Mouse (Mus musculus) lung, postnatal 10 days (tissue): Measurements from ENCODE around the gene Gpt2.

ENCODE experiments used
- DNase-seq: peaks from one replicate; pipeline ENCODE4 v3.0.0; 2021

Gpt2 gene

GRCm38 (mm10) chr8:85487906-85488620, 4.3 kb upstream of the Gpt2 start:
- DNase-seq, result no peak

- no peak for DNase-seq
Measured at GRCm38 (mm10) chr8:85488631-85489030, 3.7 kb upstream of the Gpt2 start.

GRCm38 (mm10) chr8:85489546-85489945, 2.8 kb upstream of the Gpt2 start:
- DNase-seq, result no peak

GRCm38 (mm10) chr8:85492940-85493931, 860 bp downstream of the Gpt2 start:
- DNase-seq, result no peak

DNA sequence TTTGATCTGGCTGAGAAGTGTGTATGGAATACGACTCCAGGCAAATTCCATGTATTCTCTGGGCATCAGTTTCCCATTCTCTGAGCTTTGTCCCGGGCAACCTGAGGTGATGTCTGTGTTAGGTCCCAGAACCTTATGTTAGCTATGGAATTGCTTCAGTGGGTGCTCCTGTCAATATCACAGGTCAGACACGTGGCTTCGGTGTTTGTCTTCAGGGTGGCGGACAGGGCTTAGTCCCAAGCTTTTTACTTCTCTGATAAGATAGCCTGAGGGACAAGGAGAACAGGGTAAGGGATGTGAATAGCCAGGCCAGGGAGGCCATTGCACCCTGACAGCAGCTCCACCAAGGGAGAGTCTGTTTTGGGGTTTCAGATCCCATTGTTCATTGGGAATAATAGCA, 3.7 kb downstream of the Gpt2 start:
- no peak for DNase-seq

DNA sequence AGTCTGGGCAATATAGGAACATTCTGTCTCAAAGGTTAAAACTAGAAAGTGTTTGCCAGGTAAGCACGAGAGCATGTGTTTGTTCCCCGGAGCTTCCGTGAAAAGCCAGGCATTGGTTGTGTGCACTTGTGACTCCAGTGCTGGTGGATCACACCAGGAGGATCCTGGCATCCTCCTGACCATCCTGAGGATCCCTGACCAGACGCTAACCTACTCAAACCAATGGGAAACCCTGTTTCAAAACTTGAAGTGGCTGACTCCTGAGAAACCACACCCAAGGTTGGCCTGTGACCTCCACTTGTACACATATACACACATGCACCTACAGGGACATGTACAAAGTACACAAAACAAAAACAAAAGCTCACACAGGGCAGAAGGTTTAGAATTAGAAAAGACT, 4.4 kb downstream of the Gpt2 start:
- DNase-seq, result no peak

DNA sequence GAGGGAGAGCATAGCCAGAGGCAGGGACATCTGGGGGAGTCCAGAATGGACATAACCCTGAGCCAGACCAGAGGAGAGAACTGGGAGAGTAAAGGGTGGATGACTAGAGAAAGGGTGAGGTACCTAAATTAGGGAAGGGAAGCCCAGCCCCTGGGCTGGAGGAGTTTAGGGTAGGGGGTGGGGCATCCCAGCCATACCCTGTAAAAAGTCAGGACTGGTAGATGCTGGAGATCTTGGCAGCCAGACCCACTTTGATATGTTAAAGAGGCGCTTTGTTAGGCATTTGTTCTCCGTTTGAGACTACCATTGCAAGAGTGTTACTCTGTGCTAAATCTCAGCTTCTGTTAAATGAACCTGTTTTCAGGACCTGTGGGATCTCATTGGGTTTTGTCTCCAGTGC, 6.2 kb downstream of the Gpt2 start:
- no peak for DNase-seq

- no peak for DNase-seq
Measured at GRCm38 (mm10) chr8:85500460-85500859, 8.1 kb downstream of the Gpt2 start.

DNA sequence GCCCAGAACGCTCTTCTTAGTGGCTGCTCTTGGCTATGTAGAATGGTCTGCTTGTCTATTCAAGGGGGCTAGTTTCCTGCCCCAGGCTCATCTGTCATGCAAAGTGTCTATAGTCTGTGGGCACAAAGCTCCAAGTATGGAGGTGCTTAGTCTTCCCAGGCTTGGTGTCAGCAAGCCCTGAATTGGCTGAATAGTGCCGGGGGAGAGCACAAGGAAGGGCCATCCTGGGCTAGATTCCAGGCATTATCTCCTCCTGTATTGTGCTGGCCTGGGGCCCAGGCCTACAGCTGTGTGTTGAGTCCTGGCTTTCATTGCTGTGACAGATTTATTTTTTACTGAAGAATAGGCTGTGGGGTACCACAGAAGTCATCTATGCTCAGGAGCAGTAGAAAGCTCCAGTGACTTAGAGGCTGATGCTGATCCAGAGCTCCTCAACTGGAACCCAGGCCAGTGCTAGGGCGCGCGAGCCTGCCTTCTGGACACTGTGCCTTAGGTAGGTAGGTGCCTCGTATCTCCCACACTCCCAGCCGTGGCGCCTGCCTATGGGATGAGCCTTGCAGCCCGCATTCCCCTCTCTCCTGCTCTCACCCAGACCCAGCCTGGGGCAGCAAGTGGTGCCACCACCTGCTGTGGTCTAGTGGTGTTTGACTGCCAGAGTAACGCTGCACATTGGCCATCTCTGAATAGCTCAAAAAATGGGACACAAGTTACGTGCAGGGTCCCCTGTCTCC, 8.7 kb downstream of the Gpt2 start:
- DNase-seq, result peak; percentile 43

- no peak for DNase-seq
Measured at GRCm38 (mm10) chr8:85502381-85502780, 10.0 kb downstream of the Gpt2 start.

DNA sequence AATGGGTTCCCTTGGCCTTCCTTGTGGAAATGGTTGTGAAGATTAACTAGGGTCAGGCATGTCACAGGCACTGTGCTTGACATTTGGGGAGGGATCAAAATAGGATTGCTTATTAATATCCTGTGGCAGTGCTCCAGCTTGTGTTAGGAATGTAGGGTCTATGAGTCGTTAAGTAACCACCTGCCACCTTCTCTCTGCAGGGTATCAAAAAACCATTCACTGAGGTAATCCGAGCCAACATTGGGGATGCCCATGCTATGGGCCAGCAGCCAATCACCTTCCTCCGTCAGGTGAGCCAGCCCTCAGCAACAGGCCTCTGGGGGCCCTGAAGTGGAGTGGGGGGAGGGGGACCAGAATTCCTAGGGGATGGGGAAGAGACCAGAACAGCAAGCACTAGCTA, 10.7 kb downstream of the Gpt2 start:
- no peak for DNase-seq

DNA sequence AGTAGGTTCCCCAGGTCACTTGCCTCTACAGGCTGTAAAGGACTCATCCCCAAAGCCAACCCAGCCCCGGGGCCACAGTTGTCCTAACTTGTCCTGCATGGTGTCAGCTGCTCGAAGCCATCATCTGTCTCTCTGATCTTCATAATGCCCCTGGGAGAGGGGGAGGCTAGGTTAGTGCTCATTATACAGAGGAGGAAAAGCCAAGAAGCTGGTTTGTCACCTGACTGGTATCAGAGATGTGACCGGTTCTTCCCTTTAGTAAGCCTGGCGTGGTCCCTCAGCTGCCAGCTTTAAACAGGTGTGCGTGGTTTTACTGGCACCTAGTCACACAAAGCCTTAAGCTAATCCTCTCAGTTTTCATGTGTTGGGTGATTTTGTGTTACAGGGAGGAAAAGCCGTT, 12.3 kb downstream of the Gpt2 start:
- no peak for DNase-seq

DNA sequence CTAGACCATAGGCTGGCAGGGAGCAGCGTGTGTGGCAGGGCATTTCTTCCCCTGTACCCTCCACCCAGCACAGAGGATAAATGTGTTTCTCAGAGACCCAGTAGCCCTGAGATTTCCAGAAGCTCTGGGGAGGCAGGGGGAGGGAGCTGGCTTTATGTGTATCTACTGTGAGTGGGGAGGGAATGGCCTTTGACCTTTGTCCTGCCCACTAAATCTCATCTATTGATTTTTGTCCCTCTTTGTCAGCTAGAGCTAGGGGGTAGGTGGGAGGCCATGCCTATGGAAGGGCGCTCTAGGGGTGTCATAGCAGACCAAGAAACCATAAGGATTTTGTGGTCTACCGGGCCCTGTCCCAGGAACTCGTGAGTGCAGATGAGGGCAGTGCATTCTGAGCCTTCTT, 14.2 kb downstream of the Gpt2 start:
- no peak for DNase-seq

DNA sequence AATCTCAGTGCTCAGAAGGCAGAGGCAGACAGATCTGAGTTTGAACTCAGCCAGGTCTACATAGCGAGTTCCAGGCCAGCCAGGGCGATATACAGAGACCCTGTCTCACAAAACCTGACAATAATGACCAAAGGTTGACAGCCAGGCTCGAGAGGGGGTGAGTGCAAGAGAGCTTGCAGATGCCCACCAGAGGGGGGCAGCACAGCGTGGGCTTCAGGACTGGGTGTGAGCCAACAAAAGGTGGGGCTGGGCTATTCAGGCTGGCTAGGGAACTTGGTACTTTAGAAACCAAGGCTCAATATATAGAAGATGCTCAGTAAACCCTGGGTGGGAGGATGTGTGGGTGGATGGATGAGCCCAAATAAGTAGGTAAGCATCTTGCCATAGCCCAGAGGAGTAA, 16.3 kb downstream of the Gpt2 start:
- no peak for DNase-seq

GRCm38 (mm10) chr8:85512234-85512633, 19.9 kb downstream of the Gpt2 start:
- peak; percentile 13 for DNase-seq

GRCm38 (mm10) chr8:85513283-85513682, 20.9 kb downstream of the Gpt2 start:
- DNase-seq, result no peak

DNA sequence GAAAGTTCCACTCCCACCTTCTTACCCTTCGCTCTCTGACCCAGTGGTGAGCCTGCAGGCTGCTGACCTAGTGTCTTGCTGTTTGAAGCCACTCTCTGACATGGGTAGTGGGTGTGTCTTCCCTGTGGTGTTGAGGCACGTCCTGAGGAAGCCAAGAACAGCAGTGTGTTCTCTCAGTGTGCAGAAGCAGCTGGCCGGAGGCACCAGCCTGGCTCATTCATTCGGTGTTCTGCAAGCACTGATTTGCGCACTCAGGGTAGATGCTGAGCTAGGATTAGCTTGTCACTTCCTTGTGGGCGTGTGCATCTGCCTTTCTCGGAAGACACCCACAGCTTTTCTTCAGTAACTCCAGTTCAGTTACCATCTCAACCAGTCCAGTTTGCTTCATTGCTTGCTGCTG, 23.0 kb downstream of the Gpt2 start:
- no peak for DNase-seq

GRCm38 (mm10) chr8:85517336-85517735, 25.0 kb downstream of the Gpt2 start:
- DNase-seq, result no peak

- no peak for DNase-seq
Measured at GRCm38 (mm10) chr8:85517956-85518355, 25.6 kb downstream of the Gpt2 start.

DNA sequence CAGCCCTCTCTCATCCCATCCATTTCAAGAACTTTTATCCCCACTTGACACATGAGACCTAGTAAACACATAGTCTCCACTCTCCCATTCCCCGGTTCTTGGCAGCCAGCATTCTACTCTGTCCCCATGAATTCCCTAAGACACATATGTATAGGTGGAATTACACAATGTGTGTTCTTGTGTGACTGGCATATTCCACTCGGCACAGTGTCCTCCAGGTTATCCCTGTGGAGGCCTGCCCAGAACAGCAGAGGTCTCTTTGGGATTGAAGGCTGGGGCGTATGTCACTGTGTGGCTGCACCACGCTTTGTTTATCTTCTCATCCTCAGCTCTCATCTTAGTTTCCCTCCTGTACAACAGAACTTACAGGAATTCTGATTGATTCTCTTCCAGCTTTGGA, 28.2 kb downstream of the Gpt2 start:
- DNase-seq, result no peak

DNA sequence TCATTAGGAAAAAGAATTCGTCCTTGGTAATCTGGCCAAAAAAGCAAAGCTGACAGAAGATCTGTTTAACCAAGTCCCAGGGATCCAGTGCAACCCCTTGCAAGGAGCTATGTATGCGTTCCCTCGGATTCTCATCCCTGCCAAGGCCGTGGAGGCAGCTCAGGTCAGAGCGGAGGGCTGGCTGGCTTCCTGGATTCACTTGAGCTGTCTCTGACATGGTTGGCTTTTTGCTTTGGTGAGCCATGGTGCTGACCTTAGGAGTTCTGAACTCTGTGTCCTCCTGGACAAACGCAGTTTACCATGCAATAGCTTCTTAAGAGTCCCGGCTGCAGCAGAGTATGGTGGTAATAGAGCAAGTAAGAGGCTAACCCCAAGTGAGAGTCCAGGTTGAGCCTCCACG, 29.0 kb downstream of the Gpt2 start:
- DNase-seq, result no peak

GRCm38 (mm10) chr8:85524086-85524485, 31.7 kb downstream of the Gpt2 start:
- no peak for DNase-seq

DNA sequence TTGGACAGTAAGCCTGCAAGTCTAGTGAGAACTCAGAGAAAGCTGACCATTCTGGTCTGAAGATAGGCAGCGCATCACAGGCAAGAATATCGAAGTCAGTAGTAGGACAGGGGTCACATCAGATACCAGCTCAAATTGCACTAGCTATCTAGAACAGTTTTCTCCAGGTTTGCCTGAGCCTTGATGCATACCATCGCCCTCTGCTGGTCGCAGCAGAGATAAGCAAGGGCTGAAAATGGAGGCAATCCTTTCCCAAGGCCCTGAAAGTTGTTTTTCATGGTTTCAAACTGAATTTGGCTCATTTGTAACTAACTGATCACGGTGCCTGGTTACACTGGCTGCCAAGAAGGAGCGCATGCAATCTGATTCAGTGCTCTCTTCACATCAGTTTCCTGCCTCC, 33.7 kb downstream of the Gpt2 start:
- peak; percentile 65 for DNase-seq

GRCm38 (mm10) chr8:85528959-85529358, 36.6 kb downstream of the Gpt2 start:
- DNase-seq, result no peak
